Mouse (Mus musculus): ENCODE measurements at regions not wholly inside any gene's neighbourhood (a gene's known extent, or its start where the extent isn't known, plus 50 kb on each side); places are given as distances from the start of the nearest gene placed in this dataset.

DNA sequence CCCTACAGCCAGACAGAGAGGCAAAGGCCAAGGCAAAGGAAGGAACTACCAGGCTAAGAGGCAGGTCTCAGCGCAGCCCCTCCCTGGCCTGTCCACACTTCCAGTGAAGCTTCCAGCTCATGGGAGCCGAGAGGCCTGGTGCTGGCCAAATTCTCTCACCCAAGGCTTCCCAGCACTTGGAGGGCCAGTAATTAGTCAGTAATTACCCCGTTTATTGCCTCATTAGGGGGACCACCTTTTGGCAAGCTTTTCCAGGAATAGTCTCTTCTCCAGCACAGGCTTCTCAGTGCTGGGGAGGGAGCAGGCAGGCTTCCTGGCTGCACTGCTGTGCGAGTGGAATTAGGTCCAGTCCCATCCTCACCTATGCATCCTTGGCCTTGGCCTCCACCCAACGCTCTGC, 252.8 kb upstream of the Nxpe4 start:
- no peak for ATAC-seq (replicated peaks in 1 of 2; ENCODE audit: insufficient read depth in 1 of 2, low FRiP score in 2 of 2, low TSS enrichment in 1 of 2, low read depth in 1 of 2, poor library complexity in 2 of 2, severe bottlenecking in 2 of 2)

GRCm38 (mm10) chr9:47910501-47910906, 251.3 kb upstream of the Nxpe4 start:
- no peak for ATAC-seq (replicated peaks in 1 of 2; ENCODE audit: insufficient read depth in 1 of 2, low FRiP score in 2 of 2, low TSS enrichment in 1 of 2, low read depth in 1 of 2, poor library complexity in 2 of 2, severe bottlenecking in 2 of 2)

GRCm38 (mm10) chr9:47912823-47913222, 249.0 kb upstream of the Nxpe4 start:
- peak in 1 of 2 experiments; percentile 36; a peak in 1 of 4 replicates for ATAC-seq (replicated peaks in 1 of 2; ENCODE audit: insufficient read depth in 1 of 2, low FRiP score in 2 of 2, low TSS enrichment in 1 of 2, low read depth in 1 of 2, poor library complexity in 2 of 2, severe bottlenecking in 2 of 2)

DNA sequence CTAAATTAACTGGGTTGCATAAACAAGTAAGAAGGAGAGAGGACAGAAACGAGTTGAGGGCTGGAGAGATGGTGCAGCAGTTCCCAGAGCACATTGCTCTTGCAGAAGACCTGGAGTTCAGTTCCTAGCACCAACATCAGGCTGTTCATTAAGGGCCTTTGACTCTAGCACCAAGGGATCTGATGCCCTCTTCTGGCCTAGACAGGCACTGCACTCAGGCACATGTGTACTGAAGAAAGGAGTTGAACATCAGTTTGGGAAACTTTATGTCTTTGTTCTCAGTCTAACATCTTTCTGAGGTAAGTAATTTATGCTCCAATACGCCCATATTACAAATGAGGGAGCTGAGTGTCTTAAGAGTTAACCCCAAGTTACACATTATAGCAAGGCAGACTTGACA, 226.5 kb upstream of the Nxpe4 start:
- no peak for ATAC-seq (replicated peaks in 1 of 2; ENCODE audit: insufficient read depth in 1 of 2, low FRiP score in 2 of 2, low TSS enrichment in 1 of 2, low read depth in 1 of 2, poor library complexity in 2 of 2, severe bottlenecking in 2 of 2)

- no peak for ATAC-seq (replicated peaks in 1 of 2; ENCODE audit: insufficient read depth in 1 of 2, low FRiP score in 2 of 2, low TSS enrichment in 1 of 2, low read depth in 1 of 2, poor library complexity in 2 of 2, severe bottlenecking in 2 of 2)
Observed at GRCm38 (mm10) chr9:47935957-47936457, 225.8 kb upstream of the Nxpe4 start.

DNA sequence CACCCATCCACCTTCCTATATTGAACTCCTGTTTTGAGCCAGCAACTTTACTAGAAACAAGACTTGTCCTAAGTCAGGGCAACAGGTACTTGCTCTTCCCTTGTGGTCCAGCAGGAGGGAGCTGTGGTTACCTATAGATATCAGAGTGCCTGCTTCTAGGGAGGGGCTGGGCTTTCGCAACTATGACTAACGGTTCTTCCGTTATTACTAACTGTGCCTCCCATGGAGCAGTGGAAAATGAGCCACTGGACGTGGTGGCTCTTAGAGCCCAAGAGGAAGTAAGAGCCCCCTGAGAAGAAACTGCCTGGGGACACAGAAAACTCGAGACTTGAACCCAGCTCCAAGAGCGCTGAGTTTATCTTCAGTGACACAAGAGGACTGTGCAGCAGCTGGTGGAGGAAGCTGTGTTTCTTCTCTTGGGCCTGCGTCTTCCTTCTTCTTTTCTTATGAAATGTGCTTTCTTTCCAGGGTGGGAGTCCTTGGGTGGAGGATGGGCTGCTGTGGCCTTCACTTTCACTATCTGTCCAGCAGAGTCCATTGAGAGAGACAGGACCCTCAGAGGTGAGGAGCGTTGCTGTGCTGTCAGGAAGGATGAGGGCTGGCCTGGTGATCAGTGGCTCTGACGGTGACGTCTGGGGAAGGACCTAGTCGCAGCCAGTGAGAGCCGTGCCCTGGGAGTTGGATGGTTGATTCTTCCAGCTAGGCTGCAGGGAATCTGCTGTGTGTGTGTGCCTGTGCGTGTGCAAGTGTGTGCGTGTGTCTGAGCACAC, 222.7 kb upstream of the Nxpe4 start:
- peak; percentile 19 to 53; a peak in 2 of 4 replicates for ATAC-seq (replicated peaks in 1 of 2; ENCODE audit: insufficient read depth in 1 of 2, low FRiP score in 2 of 2, low TSS enrichment in 1 of 2, low read depth in 1 of 2, poor library complexity in 2 of 2, severe bottlenecking in 2 of 2)

DNA sequence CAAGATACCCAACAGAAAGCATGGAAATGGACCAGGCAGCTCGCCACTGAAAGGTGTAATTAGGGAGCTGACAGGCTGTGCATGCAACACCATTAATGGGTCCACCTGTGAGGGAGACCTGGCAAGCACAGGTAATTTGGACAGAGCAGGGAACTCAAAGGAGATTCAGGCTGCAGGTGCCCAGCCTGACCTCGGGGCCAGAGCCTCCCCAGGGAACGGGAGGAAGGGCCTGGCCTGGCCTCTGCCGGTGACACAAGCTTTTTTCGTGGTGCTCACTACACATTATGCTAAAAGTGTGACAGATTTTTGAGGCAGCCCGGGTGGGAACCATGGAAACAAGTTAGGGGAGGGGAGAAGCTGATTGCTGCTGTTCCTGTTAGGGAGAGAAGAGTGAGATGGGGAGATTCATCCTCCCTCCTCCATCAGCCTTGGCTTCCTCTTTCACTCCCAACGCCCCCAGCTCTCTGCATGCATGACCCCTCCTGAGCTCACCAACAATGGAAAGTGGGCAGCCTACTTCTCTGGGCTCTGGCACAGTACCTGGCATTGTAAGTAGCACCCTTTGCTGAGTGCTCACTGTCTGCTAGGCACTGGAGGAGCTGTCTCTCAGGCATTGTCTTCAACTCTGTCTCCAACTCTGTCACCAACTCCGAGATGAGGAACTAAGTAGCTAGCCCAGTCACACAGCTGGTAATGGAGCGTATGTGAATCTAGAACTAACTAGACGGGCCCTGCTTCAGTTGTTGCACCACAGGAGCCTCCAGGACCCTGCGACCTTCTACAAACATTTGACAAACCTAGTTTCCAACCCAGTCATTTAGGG, 218.9 kb upstream of the Nxpe4 start:
- no peak for ATAC-seq (replicated peaks in 1 of 2; ENCODE audit: insufficient read depth in 1 of 2, low FRiP score in 2 of 2, low TSS enrichment in 1 of 2, low read depth in 1 of 2, poor library complexity in 2 of 2, severe bottlenecking in 2 of 2)

DNA sequence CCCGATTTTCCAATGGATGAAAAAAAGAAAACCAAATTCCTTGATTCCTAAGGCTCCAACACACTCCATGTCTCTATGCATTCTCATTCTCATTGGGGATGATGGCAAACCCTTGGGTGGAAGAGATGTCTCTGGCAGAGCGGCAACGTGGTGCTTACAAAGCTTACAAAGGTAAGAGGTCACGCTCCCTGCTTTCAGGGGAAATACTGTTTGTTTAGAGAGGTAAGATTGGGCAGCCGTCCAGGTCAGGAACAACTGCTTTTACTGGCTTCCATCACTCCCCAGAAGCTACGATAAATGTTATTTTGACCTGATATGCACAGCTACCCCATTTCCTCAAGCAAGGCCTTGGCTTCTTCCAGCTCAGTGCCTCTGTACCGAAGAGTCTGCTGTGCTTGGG, 215.6 kb upstream of the Nxpe4 start:
- ATAC-seq (replicated peaks in 1 of 2; ENCODE audit: insufficient read depth in 1 of 2, low FRiP score in 2 of 2, low TSS enrichment in 1 of 2, low read depth in 1 of 2, poor library complexity in 2 of 2, severe bottlenecking in 2 of 2), result no peak

DNA sequence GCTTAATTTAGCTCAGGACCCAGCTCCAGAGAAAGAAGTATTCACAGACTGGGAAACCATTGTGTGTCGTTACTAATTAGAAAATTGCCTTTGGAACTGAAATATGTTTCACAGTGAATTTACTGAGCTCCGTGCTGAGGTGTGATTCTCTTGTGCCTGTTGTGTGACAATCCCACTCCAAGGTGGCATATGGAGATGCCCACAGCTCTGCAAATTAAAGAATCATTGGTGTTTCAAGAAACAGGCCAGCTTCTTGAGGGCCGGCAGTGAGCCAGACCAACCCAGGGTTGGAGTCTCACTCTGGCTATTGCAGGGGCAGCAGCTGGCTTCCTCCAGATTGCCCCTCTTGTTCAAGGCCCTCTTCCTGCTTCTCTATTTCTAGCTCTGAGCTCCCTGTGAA, 203.9 kb upstream of the Nxpe4 start:
- ATAC-seq (replicated peaks in 1 of 2; ENCODE audit: insufficient read depth in 1 of 2, low FRiP score in 2 of 2, low TSS enrichment in 1 of 2, low read depth in 1 of 2, poor library complexity in 2 of 2, severe bottlenecking in 2 of 2), result no peak

DNA sequence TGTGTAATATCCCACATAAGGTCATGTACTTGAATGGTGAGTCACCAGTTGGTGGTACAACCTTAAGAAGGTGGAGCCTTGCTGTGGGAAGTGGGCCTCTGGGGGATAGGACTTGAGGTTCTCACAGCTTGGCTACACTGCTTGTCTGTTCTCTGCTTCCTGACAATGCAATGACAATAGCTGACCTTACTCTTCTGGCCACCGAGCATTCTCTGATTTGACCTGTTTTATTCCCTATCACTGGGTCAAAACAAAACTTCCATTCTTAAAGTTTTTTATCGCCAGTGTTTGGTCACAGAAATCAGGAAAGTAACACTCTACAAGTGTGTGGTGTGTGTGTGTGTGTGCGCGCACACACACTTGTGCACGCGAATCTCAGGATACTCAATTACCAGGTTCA, 203.0 kb upstream of the Nxpe4 start:
- ATAC-seq (replicated peaks in 1 of 2; ENCODE audit: insufficient read depth in 1 of 2, low FRiP score in 2 of 2, low TSS enrichment in 1 of 2, low read depth in 1 of 2, poor library complexity in 2 of 2, severe bottlenecking in 2 of 2), result no peak

DNA sequence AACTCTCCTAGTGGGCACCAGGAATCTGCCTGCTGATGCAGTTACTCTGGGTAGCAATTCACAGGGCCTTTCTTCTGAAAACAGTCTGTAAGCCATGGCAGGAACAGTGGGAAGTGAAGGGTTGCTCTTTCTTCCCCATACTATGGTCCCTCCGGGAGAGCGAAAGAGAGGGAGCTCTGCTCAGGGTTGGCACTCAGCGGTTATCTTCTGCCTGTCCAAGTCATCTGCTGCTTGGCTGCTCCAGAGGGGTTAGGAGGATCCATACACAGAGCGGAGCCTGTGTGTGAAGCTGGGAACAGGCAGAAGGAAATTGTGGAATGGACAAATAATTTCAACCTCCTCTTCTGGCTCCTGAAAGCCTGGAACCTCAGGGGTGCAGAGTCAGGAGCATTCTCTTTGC, 200.6 kb upstream of the Nxpe4 start:
- ATAC-seq (replicated peaks in 1 of 2; ENCODE audit: insufficient read depth in 1 of 2, low FRiP score in 2 of 2, low TSS enrichment in 1 of 2, low read depth in 1 of 2, poor library complexity in 2 of 2, severe bottlenecking in 2 of 2), result no peak

DNA sequence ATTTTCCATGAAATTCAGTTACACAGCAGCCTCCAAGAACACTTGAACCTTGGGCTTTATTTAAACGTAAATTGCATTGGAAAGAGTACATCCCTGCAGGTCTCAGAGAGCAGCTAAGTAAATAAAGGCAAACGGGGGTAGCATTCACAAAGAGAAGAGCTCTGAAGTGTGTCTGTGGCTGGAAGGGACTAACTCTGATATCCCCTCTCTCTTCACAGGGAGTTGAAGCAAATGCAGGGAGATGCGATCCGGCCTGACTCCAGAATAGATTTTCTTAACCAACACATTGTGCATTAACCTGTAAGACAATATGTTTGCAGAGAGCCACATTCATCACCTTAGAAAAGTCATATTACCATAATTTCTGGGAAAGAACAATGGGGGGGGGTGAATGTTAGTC, 199.7 kb upstream of the Nxpe4 start:
- ATAC-seq (replicated peaks in 1 of 2; ENCODE audit: insufficient read depth in 1 of 2, low FRiP score in 2 of 2, low TSS enrichment in 1 of 2, low read depth in 1 of 2, poor library complexity in 2 of 2, severe bottlenecking in 2 of 2), result no peak

DNA sequence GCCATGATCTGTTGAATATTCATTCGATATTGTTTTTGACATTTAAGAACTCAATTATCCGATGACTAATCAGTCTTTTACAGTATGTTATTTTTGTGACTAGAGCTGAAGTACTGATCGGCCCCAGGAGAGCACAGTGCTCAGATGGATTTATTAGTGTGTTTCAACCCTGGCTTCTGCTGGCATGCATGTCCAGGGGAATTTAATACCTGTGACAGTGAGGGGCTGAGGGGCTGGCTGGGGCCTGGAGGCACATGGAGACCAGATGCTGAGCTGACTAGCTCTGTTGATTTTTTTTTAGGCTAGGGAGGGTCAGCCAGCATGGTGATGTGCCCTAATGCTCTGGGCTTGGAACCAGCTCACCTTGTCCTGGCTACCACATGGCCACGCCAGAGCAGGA, 199.2 kb upstream of the Nxpe4 start:
- ATAC-seq (replicated peaks in 1 of 2; ENCODE audit: insufficient read depth in 1 of 2, low FRiP score in 2 of 2, low TSS enrichment in 1 of 2, low read depth in 1 of 2, poor library complexity in 2 of 2, severe bottlenecking in 2 of 2), result no peak

DNA sequence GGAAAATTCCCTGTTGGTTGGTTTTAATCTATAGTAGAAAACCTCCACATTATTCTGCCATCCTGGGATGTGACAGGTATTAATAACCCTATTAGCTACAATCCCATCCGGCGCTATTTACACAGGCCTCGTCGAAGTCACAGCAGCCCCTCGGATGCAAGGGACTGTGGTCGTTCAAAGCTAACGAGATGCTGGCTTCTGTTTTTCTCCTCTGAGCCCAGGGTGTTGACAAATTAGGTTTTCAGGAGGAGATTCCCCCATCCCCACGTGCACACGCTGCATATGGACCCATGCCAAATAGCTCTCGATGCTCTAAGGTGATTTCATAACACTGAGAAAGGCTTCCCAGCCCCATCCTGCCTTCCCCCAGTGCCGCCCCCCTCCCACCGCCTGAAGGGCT, 188.7 kb upstream of the Nxpe4 start:
- no peak for ATAC-seq (replicated peaks in 1 of 2; ENCODE audit: insufficient read depth in 1 of 2, low FRiP score in 2 of 2, low TSS enrichment in 1 of 2, low read depth in 1 of 2, poor library complexity in 2 of 2, severe bottlenecking in 2 of 2)

DNA sequence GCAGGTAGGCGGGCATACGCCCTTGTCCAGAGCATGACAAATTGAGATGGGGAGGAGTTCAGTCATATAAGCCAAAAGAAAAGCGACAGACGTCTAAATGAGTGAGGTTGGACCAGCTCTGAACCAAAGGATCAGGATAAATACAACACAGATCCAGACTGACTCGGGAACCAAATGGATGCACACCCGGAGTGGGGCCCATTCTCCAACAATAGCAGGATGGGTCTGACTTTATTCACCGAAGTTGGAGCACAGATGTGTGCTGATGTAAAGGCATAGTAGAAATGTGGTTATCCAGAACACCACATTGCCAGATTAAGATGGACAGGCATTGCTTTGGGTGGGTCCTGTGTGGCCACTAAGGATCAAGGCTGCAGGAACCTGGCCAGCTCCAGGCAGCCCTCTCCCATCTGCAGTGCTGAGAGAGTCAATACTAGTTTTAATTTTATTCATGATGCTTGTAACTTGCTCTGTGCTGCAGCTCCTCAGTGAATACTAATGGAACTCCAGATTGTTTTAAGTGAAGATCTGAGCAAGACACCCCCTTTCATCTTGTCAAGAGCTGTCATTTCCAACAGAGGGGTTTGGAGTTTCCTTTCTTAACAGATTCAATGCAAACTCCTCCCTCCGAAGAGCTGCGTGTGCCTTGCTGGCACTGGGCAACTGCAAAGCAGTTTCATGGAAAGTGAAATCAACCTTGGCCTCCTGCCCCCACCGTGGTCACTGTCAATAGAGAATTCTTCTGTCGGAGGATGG, 176.3 kb upstream of the Nxpe4 start:
- no peak for ATAC-seq (replicated peaks in 1 of 2; ENCODE audit: insufficient read depth in 1 of 2, low FRiP score in 2 of 2, low TSS enrichment in 1 of 2, low read depth in 1 of 2, poor library complexity in 2 of 2, severe bottlenecking in 2 of 2)

DNA sequence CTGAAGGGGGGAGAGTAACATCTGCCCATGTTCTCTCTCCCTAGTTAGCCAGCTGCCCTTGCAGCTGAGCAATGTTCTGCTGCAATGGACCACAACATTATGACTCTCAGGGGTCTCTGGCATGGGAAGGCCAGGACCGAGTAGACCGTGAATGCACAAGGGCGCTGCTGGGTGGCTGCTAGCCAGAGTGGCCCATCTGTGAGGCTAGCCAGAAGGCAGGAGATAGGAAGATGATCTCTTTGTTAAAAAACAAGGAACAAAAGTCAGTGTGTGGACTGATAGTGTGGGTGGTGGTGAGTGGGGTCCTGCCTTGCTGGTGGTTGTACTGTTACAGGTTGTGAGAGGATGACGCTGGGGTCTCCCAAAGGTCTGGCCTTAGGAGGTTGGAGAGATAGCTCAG, 174.6 kb upstream of the Nxpe4 start:
- ATAC-seq (replicated peaks in 1 of 2; ENCODE audit: insufficient read depth in 1 of 2, low FRiP score in 2 of 2, low TSS enrichment in 1 of 2, low read depth in 1 of 2, poor library complexity in 2 of 2, severe bottlenecking in 2 of 2), result no peak

- no peak for ATAC-seq (replicated peaks in 1 of 2; ENCODE audit: insufficient read depth in 1 of 2, low FRiP score in 2 of 2, low TSS enrichment in 1 of 2, low read depth in 1 of 2, poor library complexity in 2 of 2, severe bottlenecking in 2 of 2)
Observed at GRCm38 (mm10) chr9:47994671-47995070, 167.2 kb upstream of the Nxpe4 start.

DNA sequence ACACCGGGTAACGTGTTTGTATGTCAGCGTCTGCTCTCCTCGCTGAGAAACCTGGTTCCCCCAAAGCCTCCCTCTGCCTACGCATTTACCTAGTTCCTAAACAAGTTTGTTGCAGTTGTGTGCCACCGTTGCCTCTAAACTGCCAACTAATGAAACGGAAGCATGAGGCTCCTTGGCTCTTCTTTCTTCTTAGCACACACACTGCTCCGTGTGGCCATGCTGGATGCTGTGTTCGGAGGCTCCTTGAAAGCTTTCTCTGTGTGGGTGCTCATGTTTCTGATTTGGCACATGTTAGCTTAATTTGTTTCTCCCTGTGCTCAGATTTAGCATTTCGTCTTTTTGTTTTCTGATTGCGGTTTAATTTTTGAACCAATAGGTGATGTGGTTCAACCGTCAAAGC, 162.2 kb upstream of the Nxpe4 start:
- no peak for ATAC-seq (replicated peaks in 1 of 2; ENCODE audit: insufficient read depth in 1 of 2, low FRiP score in 2 of 2, low TSS enrichment in 1 of 2, low read depth in 1 of 2, poor library complexity in 2 of 2, severe bottlenecking in 2 of 2)

All from hematopoietic stem cell, adult 5-6 weeks (primary cell).